In the genomic region with DNA sequence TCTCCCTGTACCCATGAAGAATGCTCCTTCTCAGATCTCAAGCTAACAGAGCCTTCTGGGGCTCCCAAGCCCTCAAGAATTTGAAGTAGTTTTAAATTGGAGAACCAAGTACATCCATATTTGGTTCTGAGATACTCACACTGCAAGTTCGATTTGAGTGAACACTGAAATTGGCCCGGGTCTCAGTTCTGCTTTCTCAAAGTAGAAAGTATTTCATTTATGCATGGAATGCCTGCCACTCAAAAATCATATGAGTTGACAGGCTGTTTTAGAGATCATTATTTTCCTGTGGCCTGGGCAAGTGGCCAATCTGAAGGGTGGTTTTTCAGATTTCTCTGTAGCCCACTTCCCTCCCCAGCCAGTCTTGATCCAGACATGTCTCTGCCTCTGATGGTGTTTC, we compare ENCODE assay signal across 1 mouse cellular context.
TF ChIP-seq lines count a peak whose summit lies in the region.

No protein-coding gene starts in this region.

TF ChIP-seq in CH12.LX, 34 proteins besides CTCF, POLR2A, EP300 and RAD21 (continued from another document):
- TF ChIP-seq SMC3 (IDR thresholded peaks at IDR 0.05; ENCODE audit: low read depth, low read length), result no peak; the same call in 1 of the 2 replicates
- TF ChIP-seq USF2 (conservative IDR thresholded peaks at IDR 0.05; ENCODE audit: low read depth, low read length), result no peak
- no peak for TF ChIP-seq NRF1 (IDR thresholded peaks at IDR 0.05; ENCODE audit: low read depth, low read length)
- peak; percentile 74; the same call in 1 of the 2 replicates for TF ChIP-seq UBTF (IDR thresholded peaks at IDR 0.05; ENCODE audit: low read depth, low read length)
- peak; percentile 93 for TF ChIP-seq BHLHE40 (IDR thresholded peaks at IDR 0.05; ENCODE audit: low read depth, low read length)
- peak; percentile 82; the same call in 1 of the 2 replicates for TF ChIP-seq MAZ (IDR thresholded peaks at IDR 0.05; ENCODE audit: low read depth, low read length)
- TF ChIP-seq RCOR1 (conservative IDR thresholded peaks at IDR 0.05; ENCODE audit: low read depth, low read length), result peak; percentile 100
- no peak for TF ChIP-seq HCFC1 (IDR thresholded peaks at IDR 0.05; ENCODE audit: low read depth, low read length)
- peak; percentile 19; the same call in 1 of the 2 replicates for TF ChIP-seq CHD1 (IDR thresholded peaks at IDR 0.05; ENCODE audit: low read depth, low read length)
- TF ChIP-seq TBP (conservative IDR thresholded peaks at IDR 0.05; ENCODE audit: low read depth, low read length), result peak; percentile 77
- no peak for TF ChIP-seq ZC3H11A (IDR thresholded peaks at IDR 0.05; ENCODE audit: low read depth, low read length)
- peak; percentile 97 for TF ChIP-seq JUN (IDR thresholded peaks at IDR 0.05; ENCODE audit: insufficient read depth, low read depth, low read length)
- peak; percentile 68; the same call in 1 of the 2 replicates for TF ChIP-seq MYC (IDR thresholded peaks at IDR 0.05; ENCODE audit: low read depth, low read length)
- peak; percentile 97 for TF ChIP-seq TCF12 (IDR thresholded peaks at IDR 0.05; ENCODE audit: low read depth, low read length)
- no peak for TF ChIP-seq MAX (IDR thresholded peaks at IDR 0.05; ENCODE audit: low read length)
- TF ChIP-seq MAFK (IDR thresholded peaks at IDR 0.05; ENCODE audit: insufficient replicate concordance, low read length), result peak; percentile 74
- no peak for TF ChIP-seq POLR2AphosphoS2 (IDR thresholded peaks at IDR 0.05; ENCODE audit: low read depth, low read length)
- TF ChIP-seq USF1 (IDR thresholded peaks at IDR 0.05; ENCODE audit: low read depth, low read length), result no peak
- TF ChIP-seq NELFE (IDR thresholded peaks at IDR 0.05; ENCODE audit: low read depth, low read length), result peak; percentile 54; the same call in 1 of the 2 replicates
- TF ChIP-seq E2F4 (IDR thresholded peaks at IDR 0.05; ENCODE audit: insufficient replicate concordance, low read depth, low read length), result no peak
- TF ChIP-seq ZNF384 (IDR thresholded peaks at IDR 0.05; ENCODE audit: low read depth, low read length), result peak; percentile 60
- TF ChIP-seq SIN3A (IDR thresholded peaks at IDR 0.05; ENCODE audit: low read length), result peak; percentile 75; the same call in 1 of the 2 replicates
- TF ChIP-seq MEF2A (IDR thresholded peaks at IDR 0.05; ENCODE audit: borderline replicate concordance, low read depth, low read length), result peak; percentile 99
- TF ChIP-seq GABPA (IDR thresholded peaks at IDR 0.05; ENCODE audit: insufficient replicate concordance, low read depth, low read length), result no peak
- TF ChIP-seq ZKSCAN1 (IDR thresholded peaks at IDR 0.05; ENCODE audit: borderline replicate concordance, low read depth, low read length), result no peak
- TF ChIP-seq ZMIZ1 (IDR thresholded peaks at IDR 0.05; ENCODE audit: low read depth, low read length), result no peak
